Mouse (Mus musculus): Measurements from ENCODE around the gene Il15.

DNA sequence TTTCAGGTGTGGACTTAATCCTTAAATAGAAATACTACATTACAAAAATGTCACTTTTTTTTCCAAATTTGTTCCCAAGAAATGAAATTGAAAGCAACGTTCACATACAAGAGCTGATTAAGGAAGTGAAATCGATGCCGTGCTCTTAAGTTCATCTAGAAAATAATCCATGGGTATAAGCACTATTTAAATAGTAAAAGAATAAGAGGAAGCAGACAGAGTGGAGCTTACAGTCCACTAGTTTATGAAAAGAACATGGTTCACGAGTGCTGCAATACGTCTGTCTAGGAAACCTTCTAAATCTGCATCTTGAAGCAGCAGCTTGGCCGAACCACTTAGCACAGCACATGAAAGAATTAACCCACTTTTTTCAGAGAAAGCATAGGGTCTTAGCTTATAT, 32.4 kb downstream of the Il15 start:
- TF ChIP-seq POLR2A (IDR thresholded peaks at IDR 0.05; ENCODE audit: borderline replicate concordance, extremely low read depth, insufficient read depth, insufficient read length, poor library complexity, severe bottlenecking) (no peak), CTCF (IDR thresholded peaks at IDR 0.05; ENCODE audit: borderline replicate concordance, extremely low read depth, insufficient read depth, insufficient read length) (no peak)
